Mouse (Mus musculus) T-helper 1 cell (primary cell): ENCODE measurements around the gene Islr2.
"Not testable (repeated sequence)": the region's sequence is repeated elsewhere in the genome, so short reads cannot be mapped to it uniquely, and the experiment has no call there.

Source experiments
- in situ Hi-C: fragments of 300-600 bp; cut with MboI, MseI; formaldehyde crosslinking; loops from one replicate; pipeline ENCODE4 v1.15.1; 2025; ENCODE audit warnings: high pct_unique_total_duplicates

Islr2 gene

DNA sequence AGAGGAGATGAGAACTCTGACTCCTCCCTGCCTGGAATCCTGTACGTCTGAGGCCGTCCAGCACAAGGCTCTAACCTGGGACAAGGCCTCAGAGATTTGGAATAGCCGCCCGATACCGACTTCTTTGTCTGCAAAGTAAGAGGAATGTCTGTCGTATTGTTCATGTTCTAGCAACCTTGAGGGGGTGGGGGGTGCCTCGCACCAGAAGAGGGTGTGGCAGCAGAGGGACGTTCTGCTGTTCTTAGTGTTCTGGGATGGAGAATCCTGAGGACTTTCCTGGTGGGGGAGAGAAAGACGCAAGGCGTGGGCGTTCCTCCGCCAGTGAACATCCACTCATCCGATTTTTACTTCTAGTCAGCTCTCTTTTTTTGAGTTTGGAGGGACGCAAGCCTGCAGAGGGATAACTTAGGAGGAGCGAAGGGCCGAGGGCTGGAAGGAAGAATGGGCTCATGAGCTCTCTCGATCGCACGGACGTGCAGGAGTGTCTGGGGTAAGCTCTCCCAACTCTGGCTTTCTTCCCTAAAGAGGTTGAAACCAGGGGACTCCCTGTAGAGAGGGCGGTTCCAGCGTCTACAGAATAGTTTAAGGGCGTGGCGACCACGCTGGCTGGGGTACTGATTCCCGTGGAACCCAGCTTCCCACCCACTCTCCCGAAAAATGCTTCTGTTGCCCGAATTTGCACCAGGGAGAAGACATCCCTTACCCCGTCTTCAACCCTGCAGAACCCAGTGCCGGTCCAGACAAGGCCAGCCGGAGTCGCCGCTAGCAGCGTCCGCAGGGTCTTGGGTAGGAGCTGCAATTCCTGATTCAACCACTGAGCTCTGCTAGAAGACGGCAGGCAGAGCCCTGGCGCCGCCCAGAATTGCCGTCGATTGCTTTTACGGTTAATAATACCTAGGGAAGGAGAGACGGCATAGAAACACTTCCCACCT lies at the start of gene Islr2, which contains the start of gene Islr:
Islr2 (minus strand) TSS at position 804 of the 932 bp plus-strand sequence.
Islr (minus strand) TSS at position 791 of the 932 bp plus-strand sequence.
- in situ Hi-C loops = loop anchor here (5.0 kb wide), 1 partner anchor 166 kb away; no protein-coding TSS in a partner anchor

DNA sequence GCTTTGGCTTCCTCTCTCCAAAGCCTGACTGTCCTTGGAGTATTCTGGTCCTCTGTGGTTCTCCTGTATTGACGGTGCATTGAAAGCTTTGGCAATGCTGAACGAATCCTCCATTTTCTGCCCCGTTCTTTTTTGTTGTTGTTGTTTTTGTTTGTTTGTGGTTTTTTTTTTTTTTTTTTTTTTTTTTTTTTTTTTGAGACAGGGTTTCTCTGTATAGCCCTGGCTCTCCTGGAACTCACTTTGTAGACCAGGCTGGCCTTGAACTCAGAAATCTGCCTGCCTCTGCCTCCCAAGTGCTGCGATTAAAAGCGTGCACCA lies 49.6 kb upstream of the Islr2 start:
- in situ Hi-C loops = not testable (repeated sequence)

DNA sequence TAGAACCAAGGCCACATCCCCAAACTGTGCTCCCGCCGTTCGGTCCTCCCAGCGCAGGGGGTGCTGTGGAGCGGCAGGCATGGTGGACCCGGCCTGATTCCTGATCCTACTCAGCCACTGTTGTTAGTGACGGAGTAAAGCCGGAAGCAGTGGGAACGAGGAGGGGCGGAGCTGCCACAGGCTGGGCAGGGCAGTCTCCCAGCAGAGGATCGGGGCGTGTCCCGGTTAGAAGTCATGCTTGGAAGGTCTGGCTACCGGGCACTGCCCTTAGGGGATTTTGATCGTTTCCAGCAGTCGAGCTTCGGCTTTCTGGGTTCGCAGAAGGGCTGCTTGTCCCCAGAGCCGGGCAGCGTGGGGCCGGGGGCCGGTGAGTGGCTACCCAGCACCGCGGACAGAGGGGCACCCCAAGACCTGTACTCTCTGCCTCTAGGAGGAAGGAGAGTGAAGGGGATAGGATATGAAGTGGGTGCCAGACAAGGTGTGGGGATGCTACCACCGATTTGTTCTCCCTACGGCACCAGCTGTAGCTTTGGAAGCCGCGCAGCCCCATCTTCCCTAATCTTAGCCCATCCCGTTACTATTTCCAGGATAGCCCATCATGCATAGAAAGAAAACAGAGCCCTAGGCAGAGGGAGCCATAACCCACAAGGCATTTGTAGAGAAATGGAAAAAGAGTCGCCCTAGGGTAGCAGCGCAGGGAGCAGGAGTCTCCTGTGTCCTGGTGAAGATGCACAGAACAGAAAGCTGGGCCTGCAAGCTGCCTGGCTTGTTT lies 49.1 kb upstream of the Islr2 start, which contains the start of gene Stoml1:
Stoml1 (plus strand) TSS at position 132 of the 772 bp plus-strand sequence.
- in situ Hi-C loops = no loop called here

DNA sequence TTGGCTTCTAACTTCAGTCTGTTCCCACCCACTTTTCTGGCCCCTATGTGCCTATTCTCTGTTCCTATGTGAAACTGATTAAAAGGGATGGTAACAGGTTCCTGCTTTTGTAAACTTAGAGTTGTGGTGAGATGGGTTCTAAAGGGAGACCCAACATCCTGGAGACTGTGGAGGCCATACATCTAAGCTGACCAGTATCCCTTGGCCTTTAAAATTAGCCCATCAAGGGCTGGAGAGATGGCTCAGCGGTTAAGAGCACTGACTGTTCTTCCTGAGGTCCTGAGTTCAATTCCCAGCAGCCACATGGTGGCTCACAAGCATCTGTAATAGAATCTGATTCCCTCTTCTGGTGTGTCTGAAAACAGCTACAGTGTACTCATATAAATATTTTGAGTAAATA lies 46.6 kb upstream of the Islr2 start:
- in situ Hi-C loops = not testable (repeated sequence)

DNA sequence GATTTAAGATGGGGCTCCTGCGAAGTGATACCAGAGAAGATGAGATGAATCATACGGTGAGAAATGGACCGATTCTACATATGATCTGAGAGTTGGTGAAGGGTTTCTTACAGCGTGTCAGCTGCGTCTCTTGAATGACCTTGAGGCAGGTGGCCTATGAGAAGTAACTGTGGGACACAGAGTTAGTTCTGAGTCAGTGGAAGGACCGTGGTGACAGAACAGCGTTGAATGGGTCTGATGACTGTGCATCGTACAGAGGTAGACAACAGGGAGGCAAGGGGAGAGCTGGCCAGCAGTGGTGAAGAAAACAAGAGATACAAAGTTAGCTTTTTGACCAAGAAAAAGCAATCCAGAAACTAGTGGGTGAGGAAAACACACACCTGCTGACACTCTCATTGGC lies 46.2 kb upstream of the Islr2 start:
- in situ Hi-C loops = no loop called here

DNA sequence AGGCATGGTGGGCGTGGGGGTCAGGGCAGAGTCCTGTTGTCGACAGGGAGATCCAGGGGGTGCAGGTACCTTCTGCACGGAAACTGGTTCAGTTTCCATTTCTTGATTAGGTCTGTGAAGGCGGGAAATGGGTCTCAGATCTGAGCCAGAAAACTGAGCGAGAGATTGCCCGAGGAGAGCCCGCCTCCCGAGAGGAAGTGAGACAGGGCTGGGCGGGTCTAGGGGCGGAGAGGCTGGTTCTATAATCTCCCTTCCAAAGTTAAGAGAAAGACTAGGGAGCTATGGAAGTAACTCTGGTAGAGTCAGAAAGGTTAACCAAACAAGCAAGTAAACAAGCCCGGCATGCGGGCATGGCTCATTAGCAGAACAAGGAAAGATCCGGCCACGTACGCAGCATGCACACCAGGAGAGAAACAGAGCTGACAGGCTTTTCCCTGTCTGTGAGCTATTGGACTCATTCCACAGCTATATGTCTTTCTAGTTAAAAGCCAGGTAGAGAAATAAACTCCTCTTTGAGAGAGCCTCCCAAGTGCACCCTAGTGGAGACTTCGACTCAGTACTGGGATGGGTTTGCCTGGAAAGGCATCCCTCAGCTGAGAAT lies 45.6 kb upstream of the Islr2 start, which contains the start of gene Pml:
Pml (minus strand) TSS at position 195 of the 601 bp plus-strand sequence.
- in situ Hi-C loops = no loop called here

DNA sequence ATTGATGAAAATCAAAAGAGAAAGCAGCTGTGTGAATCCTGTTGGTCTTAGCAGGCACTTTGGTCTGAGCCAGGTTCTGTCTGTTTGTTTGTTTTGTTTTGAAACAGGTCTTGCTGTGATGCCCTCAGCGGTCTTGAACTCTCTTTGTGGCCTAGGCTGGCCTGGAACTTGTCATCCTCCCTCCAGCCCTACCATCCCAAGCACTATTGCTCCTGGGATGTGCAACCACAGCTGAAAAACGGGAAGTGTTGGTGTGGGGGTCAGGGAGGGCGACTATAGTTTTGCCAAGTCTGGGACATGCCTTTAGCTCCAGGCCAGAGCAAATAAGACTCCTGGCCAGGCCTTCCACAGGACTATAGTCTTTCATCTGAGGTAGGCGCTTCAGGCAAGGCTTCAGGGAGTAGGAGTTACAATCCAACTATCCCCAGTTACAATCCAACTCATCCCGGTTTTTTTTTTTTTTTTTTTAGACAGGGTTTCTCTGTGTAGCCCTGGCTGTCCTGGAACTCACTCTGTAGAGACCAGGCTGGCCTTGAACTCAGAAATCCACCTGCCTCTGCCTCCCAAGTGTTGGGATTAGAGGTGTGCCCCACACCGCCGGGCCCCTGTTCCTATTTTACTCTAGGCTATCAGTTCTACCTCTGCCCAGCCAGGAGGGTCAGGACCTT lies 44.8 kb upstream of the Islr2 start:
- in situ Hi-C loops = no loop called here

DNA sequence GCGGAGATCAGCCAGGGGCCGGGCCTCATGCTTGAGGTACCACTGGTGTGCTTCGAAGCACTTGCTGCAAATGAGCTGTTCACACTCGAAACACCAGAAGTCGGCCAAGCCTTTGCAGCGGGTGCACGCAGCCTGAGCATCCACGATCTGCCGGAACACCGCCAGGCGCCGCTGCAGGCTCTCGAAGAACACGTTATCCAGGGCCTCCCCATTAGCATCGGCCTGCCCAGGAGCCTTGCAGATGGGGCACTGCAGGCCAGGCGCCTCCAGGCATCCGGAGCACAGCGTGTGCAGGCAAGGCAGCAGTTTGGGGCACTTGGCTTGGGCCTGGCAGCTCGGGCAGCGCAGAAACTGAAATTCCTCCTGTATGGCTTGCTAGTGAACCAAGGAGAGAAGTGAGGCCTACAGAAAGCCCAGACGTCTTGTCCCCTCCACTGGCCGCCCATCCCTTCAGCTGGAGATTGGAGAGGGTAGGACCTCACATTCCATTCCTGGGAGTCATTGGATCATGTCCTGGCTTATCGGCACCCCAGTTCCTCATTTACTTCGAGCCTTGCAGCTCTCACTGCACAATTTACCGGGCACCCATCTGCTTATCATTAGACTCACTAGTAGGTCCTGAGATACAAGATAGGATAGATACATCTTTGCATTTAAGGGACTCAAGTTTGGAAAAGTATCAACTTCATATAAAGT lies 43.1 kb upstream of the Islr2 start:
- in situ Hi-C loops = no loop called here

DNA sequence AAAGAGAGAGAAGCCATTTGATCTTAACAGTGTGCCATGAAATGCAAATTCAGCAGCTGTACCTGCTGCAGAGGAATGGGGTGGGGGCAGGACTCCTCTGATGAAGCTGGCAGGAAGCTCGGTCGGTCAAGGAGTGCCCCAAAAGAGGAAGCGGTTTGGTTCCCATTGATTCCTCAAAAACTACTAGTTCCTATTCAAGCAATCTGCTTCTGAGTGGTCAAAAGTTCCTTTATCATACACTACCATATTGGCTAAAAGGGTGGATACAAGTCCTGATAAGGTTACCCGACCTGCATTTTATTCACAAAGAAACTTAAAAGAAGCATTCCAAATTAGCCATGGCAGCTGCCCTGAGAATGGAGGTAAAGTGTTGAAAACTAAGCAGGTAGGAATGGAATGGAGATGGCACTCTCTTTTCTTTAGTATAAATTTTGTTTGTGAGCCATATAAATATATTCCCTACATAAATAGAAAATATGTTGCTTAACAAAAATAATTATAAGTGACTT lies 42.0 kb upstream of the Islr2 start:
- in situ Hi-C loops = no loop called here

DNA sequence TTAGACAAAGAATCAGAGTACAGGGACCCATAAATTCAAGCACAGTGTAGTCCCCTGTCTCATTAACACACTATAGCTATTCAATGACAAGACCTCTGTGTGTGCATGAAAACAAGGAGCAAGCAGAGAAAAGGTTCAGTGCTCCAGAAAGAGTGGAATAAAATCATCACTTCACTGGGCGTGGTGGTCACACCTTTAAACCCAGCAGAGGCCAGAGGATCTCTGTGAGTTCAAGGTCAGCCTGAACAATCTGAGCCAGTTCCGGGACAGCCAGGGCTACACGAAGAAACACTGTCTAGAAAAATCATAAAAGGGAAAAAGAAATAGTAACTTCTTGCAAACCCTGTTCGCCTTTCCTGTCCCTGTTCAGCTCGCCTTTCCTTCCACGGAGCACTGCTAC lies 39.6 kb upstream of the Islr2 start:
- in situ Hi-C loops = loop anchor here (5.0 kb wide), 1 partner anchor 39 kb away; no protein-coding TSS in a partner anchor

DNA sequence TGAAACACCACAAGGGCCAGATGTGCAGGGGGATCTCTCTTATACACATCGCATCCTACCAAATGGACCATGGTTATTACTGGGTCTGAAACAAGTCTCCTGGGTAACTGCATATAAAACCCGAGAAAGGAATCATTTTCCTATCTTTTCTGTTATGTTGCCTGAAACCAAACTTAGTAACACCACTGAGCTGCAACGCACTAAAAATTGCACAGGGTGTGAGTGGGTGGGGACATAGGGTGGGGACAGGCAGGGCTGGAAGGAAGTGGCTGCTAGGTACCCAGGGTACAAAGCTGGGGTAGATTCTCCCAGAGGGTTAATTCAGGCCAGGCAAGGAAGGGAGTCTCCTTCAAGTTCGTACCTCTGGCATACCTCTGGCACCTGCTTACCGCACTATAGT lies 38.6 kb upstream of the Islr2 start:
- in situ Hi-C loops = loop anchor here (5.0 kb wide), 1 partner anchor 40 kb away; no protein-coding TSS in a partner anchor

DNA sequence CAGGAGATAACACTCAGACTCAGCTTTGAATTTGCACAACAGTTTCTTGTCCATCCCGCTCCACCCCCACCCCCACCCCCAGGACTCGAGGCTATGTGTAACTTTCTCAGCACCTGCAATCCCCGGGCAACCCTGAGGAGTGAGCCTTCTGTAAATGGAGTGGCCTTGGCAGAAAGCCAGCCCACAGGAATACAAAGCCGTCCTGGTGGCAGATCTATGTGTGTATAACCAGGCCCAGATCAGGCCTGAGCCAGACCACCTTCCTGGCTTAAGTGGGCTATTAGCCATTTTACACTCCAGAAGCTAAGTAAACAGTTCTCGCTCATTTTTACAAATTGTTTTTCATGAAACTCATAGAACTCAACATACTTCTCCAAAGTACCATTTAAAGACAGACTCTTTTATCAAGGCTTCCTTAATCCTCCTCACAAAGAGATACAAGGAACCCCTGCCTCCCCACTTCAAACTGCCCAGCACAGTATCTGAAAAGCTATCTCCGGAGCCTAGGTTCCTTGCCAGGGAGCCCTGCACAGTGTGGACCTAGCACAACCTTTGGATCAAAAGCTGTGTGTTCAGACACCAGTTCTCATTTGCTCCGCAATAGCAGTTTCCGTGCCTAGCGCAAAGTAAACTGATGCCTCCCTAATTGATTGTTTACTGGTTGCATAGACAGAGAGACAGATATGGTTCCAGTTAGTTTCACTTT lies 37.8 kb upstream of the Islr2 start:
- in situ Hi-C loops = loop anchor here (5.0 kb wide), 1 partner anchor 40 kb away; no protein-coding TSS in a partner anchor

DNA sequence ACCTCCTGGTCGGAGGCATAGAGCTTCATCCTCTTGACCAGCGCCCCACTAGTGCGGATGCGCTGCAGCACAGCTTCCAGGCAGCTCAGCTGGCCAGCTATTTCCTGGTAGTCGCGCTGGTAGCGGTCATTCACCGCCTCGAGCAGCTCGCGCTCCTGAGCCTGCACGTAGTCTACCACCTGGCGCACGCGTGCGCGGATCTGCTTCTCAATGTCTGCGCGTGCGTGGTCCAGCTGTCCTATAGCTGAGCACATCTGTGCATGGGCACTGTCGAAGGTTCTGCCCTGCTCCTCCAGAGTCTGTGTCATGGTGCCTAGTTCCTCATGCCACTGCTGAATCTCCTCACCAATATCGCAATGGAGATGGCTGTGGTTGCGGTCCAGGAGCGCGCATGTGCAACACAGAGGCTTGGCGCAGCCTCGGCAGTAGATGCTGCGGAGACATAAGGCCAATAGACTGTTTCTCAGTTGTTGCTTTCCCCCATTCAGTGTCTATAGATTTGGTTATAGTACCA lies 30.4 kb upstream of the Islr2 start:
- in situ Hi-C loops = no loop called here

DNA sequence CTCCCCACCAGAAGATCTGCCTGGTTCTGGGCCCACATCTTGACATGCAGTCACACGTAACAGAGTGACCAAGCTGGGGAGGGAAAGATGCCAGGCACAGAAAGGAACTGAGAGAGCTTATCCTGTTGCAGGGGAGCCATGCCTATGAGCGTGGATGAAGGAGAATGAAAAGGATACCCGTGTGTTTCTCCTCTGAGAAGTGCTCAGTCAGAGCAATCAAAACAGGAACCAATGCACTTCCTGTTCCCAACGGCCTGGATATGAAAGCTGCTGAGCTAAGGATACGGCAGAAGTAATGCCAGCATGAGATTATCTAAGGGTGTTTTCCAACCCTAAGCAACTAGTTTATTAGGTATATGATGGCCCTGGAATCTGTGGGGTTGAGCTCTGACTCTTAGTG lies 28.3 kb upstream of the Islr2 start:
- in situ Hi-C loops = no loop called here

DNA sequence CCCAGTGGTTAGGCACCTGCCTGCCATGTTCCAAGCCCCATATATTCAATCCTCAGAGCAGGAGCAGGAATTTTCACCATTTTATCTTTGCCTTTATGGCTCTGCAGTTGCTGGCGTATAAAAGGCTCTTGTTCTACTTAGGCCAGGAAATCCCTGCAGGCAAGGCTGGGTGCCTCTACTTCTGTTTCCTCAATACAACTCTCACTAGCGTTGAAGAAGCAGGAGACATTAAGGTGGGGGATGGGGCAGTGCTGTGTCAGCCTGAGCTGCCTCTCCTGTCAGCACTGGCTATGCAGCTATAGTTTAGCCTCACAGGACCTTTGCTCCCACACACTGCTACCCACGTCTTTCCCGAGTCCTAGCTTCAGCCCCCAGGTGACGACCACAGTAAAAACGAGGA lies 27.6 kb upstream of the Islr2 start:
- in situ Hi-C loops = no loop called here

DNA sequence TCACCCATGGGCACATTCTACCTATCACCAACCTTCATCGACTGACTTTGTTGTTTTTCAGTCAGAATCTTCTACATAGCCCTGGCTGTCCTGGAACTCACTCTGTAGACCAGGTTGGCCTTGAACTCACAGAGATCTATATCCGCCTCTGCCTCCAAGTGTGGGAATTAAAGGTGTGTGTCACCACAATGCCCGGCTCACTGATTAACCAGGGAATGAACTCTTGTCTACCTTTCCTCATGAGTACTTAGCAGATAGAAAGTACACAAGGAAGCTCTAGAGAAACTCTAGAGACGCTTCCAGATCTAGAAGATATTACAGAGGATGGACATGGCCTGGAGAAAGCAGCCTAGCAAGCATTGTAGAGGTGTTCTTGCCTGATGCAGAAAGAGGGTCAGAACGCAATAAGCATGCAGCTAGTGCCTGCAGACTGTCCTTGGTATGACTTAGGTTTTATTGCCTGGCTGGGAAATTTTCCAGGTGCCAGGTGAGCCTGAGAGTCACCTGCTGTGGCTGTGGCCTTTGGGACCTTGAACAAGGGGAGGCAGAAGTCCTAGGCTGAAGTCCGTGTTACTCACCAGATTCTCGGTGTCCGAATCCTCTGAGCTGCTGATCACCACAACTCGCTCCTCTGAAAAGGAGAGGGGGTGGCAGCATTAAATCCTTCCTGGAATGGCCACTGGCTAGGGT lies 24.8 kb upstream of the Islr2 start:
- in situ Hi-C loops = no loop called here

DNA sequence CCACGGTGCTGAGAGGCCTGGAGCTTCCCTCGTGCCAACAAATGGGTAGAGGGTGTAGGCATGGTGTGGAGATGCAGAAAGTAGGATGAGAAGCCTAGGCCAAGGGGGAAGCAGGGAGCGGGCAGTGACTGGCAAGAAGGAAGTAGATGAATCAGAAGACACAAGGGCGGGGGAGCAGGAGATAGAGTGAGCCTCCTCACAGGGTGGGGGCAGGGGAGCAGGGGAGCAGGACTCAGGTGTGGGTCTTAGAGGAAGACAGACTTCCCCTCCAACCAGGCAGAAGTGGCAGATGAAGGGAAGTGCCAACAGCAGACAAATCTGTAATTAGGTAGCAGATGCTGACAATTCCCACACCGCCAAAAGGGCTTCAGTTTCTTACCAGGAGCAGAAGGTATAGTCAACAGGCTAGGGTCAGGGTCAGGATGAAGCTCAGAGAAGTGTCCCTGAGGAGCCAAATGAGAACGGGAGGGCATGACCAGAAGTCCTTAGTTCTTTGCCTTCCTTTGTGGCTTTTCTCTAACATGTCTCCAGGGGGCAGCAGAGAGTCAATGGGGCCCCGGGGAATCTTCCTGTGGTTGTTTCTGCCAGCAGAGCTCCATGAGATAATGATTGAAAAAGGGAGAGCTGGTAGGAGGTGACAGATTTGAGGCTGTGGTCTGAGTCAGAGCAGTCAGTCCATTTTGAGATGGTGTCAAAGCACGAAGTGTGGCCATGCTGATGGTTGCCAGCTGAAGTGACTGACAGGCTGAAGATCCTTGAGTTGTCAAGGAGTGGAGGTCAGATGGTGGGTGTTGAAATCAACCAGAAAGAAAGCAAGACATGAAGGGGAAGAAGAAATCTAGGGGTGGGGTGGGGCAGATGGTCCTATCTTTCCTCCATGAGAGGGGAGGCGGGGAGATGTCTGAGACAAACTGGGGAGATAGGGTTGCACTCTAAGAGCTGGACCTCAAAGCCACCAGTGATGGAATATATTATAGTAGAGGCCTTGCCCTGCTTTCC lies 22.1 kb upstream of the Islr2 start:
- in situ Hi-C loops = no loop called here

DNA sequence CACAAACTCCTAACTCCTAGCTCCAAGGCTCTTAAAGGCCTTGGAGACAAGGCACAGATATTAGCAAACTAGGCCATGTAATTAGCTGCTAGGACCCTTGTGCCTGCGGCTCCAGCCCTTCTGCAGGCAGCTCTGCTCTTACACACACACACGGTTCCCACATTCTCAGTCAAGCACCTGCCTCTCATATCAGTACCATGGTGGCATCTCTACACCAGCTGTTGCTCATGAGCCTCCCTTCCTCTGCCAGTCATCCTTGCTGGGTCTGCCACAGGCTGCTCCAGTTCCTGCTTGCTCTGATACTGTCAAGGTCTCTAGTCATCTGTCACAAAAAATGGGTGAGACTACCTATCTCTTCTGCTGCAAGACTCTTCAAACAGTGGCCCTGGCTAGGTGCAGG lies 20.2 kb upstream of the Islr2 start:
- in situ Hi-C loops = no loop called here
